ENCODE assay signal across 8 mouse cellular contexts in genomic region chr7:66388621-66389532, GRCm38 (mm10). TPM values are rescaled to one million over a fixed set of nuclear protein-coding genes. Genes with fewer than 3 reads are reported as not detected.
DNase-seq lines count a peak whose midpoint lies in the region; ATAC-seq and TF ChIP-seq lines count a peak whose summit lies in the region.

No protein-coding gene starts in this region.

- peaks cover 13% of the 10 kb centered on the region; the same call in 1 of the 2 replicates for H3K4me1 ChIP-seq in forebrain, embryonic 14.5 days (ENCODE audit: control insufficient read depth, insufficient read depth, low read length)
- peaks cover 8% of the 10 kb centered on the region for H3K4me1 ChIP-seq in liver, postnatal 0 days (ENCODE audit: insufficient read depth)
- H3K4me1 ChIP-seq in neural tube, embryonic 13.5 days (replicated peaks), result peaks cover 21% of the 10 kb centered on the region

- TF ChIP-seq CTCF in liver, postnatal 0 days (IDR thresholded peaks at IDR 0.05; ENCODE audit: low read depth), result peak; percentile 92

- 13% methylated on average over 28 of the region's 28 CpGs for WGBS in forebrain, embryonic 14.5 days
- 6% methylated on average over 28 of the region's 28 CpGs for WGBS in large intestine, adult 2 months
- WGBS in liver, postnatal 0 days (ENCODE audit: insufficient replicate concordance), result 13% methylated on average over 28 of the region's 28 CpGs
- 17% methylated on average over 28 of the region's 28 CpGs for WGBS in neural tube, embryonic 13.5 days

- H3K4me3 ChIP-seq in forebrain, embryonic 14.5 days (ENCODE audit: low read depth, low read length), result peak overlapping the region; percentile 48
- H3K4me3 ChIP-seq in liver, postnatal 0 days (ENCODE audit: low read depth, low read length), result peak overlapping the region; percentile 64
- peak overlapping the region; percentile 57 for H3K4me3 ChIP-seq in neural tube, embryonic 13.5 days

- TF ChIP-seq EP300 in liver, postnatal 0 days (IDR thresholded peaks at IDR 0.05; ENCODE audit: low read depth), result 0 out of 2 replicates have a peak, but pooled peaks have one; percentile 18

- H3K36me3 ChIP-seq in forebrain, embryonic 14.5 days (ENCODE audit: control insufficient read depth, insufficient read depth, low read length), result no peaks in the 10 kb centered on the region
- no peaks in the 10 kb centered on the region for H3K36me3 ChIP-seq in liver, postnatal 0 days (replicated peaks; ENCODE audit: insufficient read depth, low read length)
- H3K36me3 ChIP-seq in neural tube, embryonic 13.5 days, result no peaks in the 10 kb centered on the region

- H3K4me2 ChIP-seq in forebrain, embryonic 14.5 days (ENCODE audit: low read length), result peak overlapping the region; percentile 96
- peak overlapping the region; percentile 98 for H3K4me2 ChIP-seq in liver, postnatal 0 days (ENCODE audit: low read depth, low read length)
- peak overlapping the region; percentile 98 for H3K4me2 ChIP-seq in neural tube, embryonic 13.5 days

- H3K9ac ChIP-seq in forebrain, embryonic 14.5 days (ENCODE audit: low read length), result peak overlapping the region; percentile 68
- H3K9ac ChIP-seq in liver, postnatal 0 days (replicated peaks), result peak overlapping the region; percentile 78
- H3K9ac ChIP-seq in neural tube, embryonic 13.5 days, result peak overlapping the region; percentile 81

- H3K27ac ChIP-seq in forebrain, embryonic 14.5 days (ENCODE audit: low read depth, low read length), result no peak overlapping the region
- peak overlapping the region; percentile 81 for H3K27ac ChIP-seq in liver, postnatal 0 days (ENCODE audit: low read depth)
- no peak overlapping the region for H3K27ac ChIP-seq in neural tube, embryonic 13.5 days (replicated peaks)

- ATAC-seq in forebrain, embryonic 14.5 days, result peak; percentile 72
- peak; percentile 76 for ATAC-seq in liver, postnatal 0 days
- peak; percentile 79 for ATAC-seq in neural tube, embryonic 13.5 days (ENCODE audit: low read depth)

- no peaks in the 10 kb centered on the region for H3K9me3 ChIP-seq in forebrain, embryonic 14.5 days (replicated peaks; ENCODE audit: control insufficient read depth, low read length)
- H3K9me3 ChIP-seq in liver, postnatal 0 days (ENCODE audit: low read length), result no peaks in the 10 kb centered on the region
- no peaks in the 10 kb centered on the region for H3K9me3 ChIP-seq in neural tube, embryonic 13.5 days

- intact Hi-C loops in heart, postnatal 25 days (cut with DNase I), result loop anchor here (1.0 to 5.0 kb wide), 3 partner anchors 46 to 287 kb away; no protein-coding TSS in a partner anchor

- peaks cover 7% of the 10 kb centered on the region; the same call in 1 of the 2 replicates for H3K27me3 ChIP-seq in forebrain, embryonic 14.5 days (replicated peaks; ENCODE audit: control insufficient read depth, insufficient read depth, low read length)
- no peaks in the 10 kb centered on the region for H3K27me3 ChIP-seq in liver, postnatal 0 days (ENCODE audit: insufficient read depth, low read length)
- H3K27me3 ChIP-seq in neural tube, embryonic 13.5 days, result peaks cover 26% of the 10 kb centered on the region

- DNase-seq in MEL-GATA-1-ER (ENCODE audit: extremely low read depth, low read depth), result peak; percentile 85
- DNase-seq in cerebellum, adult 11-12 months, result peak; percentile 26
- DNase-seq in forebrain, embryonic 14.5 days (ENCODE audit: low spot score), result peak; percentile 88
- peak; percentile 56 for DNase-seq in heart, postnatal 25 days (ENCODE audit: low spot score)
- peak; percentile 74 for DNase-seq in large intestine, adult 2 months (ENCODE audit: low read depth, low spot score)
- DNase-seq in liver, postnatal 0 days, result peak; percentile 59
- DNase-seq in thymus, postnatal 14 days, result peak; percentile 25

RNA-seq across cellular contexts. Expression of gene Lrrk1, which starts 0.7 kb away (rescaled TPM):
- 1.7 and 1.9 TPM in 2 replicates for polyA plus RNA-seq in forebrain, embryonic 14.5 days (2014; fragmentation: Nextera tagmentation; extraction: Ambion mirVana)
- total RNA-seq in heart, postnatal 25 days (2021), result 10 to 100 TPM in 1 of 2 experiments, 1 to 10 TPM in 1; 9.9 to 10.5 TPM
- 20.1 and 25.3 TPM in 2 replicates for polyA plus RNA-seq in large intestine, adult 2 months (2012; rRNA removed)
- 2.6 and 3.0 TPM in 2 replicates for polyA plus RNA-seq in liver, postnatal 0 days (2015; fragmentation: Nextera tagmentation; extraction: Ambion mirVana)
- 6.5 and 8.0 TPM in 2 replicates for polyA plus RNA-seq in neural tube, embryonic 13.5 days (2015; fragmentation: Nextera tagmentation; extraction: Ambion mirVana)

RNA-seq across cellular contexts. Expression of gene Gm10974, which starts 23.2 kb away (rescaled TPM):
- not detected in 2 replicates for polyA plus RNA-seq in forebrain, embryonic 14.5 days (2014; fragmentation: Nextera tagmentation; extraction: Ambion mirVana)
- total RNA-seq in heart, postnatal 25 days (2021), result not detected
- polyA plus RNA-seq in large intestine, adult 2 months (2012; rRNA removed), result not detected in 2 replicates
- polyA plus RNA-seq in liver, postnatal 0 days (2015; fragmentation: Nextera tagmentation; extraction: Ambion mirVana), result not detected in 2 replicates
- not detected in 2 replicates for polyA plus RNA-seq in neural tube, embryonic 13.5 days (2015; fragmentation: Nextera tagmentation; extraction: Ambion mirVana)

RNA-seq across cellular contexts. Expression of gene Aldh1a3, which starts 38.4 kb away (rescaled TPM):
- 5.4 and 6.0 TPM in 2 replicates for polyA plus RNA-seq in forebrain, embryonic 14.5 days (2014; fragmentation: Nextera tagmentation; extraction: Ambion mirVana)
- 1 to 10 TPM in 1 of 2 experiments, under 1 TPM in 1; 0.87 to 1.2 TPM for total RNA-seq in heart, postnatal 25 days (2021)
- 7.0 and 15.7 TPM in 2 replicates for polyA plus RNA-seq in large intestine, adult 2 months (2012; rRNA removed)
- polyA plus RNA-seq in liver, postnatal 0 days (2015; fragmentation: Nextera tagmentation; extraction: Ambion mirVana), result 1.3 and 1.4 TPM in 2 replicates
- polyA plus RNA-seq in neural tube, embryonic 13.5 days (2015; fragmentation: Nextera tagmentation; extraction: Ambion mirVana), result 1.5 and 2.9 TPM in 2 replicates

Comparison
In these comparisons a context has a peak if more than half of its experiments do, and no peak if none do; other contexts are left out.
1. DNase-seq: peak in every context shown above with its lines; median percentile 88 in forebrain, embryonic 14.5 days; 85 in MEL-GATA-1-ER; 74 in large intestine, adult 2 months; 59 in liver, postnatal 0 days; 56 in heart, postnatal 25 days; 26 in cerebellum, adult 11-12 months; 25 in thymus, postnatal 14 days.